Mouse (Mus musculus) heart, adult 11 months (tissue): ENCODE measurements at regions not wholly inside any gene's neighbourhood (a gene's known extent, or its start where the extent isn't known, plus 50 kb on each side); places are given as distances from the start of the nearest gene placed in this dataset.

Experiments used
- DNase-seq: peaks from one replicate; pipeline ENCODE4 v3.0.0; 2022

GRCm38 (mm10) chr14:98477416-98477815 is 307.9 kb upstream of the Dach1 start:
- peak; percentile 39 for DNase-seq

DNA sequence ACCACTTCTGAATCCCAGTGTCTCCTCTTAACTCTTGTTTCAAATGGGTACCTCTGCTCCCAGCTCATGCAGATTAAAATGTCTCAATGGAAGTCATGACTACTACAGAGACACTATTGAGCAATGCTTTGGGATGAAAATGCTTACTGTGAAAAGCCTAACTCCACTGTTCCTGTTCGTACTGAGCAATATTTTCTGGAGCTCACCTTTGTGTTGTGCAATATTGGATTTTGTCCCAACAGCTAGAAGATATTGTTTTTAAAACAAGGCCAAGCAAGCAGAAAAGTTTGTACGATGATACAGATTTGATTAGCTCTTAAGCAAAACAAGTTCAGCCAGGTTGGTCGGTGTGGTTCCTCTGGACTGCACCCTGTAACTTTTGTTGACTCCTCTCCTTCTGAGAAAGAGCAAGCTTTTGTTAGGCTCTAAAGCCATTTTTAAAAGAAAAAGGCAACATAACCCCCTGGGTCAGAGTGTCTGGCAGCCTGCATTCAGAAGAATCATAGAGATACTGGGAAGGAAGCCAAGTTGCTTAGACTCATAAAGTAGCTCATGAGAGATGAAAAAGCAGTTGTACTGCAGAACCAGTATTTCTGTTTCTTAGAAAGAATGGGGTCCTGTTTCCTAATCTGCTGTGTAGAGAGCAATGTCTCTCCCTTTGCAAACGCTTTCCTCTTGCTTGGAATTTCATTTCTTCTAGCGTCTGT is 302.4 kb upstream of the Dach1 start:
- DNase-seq = no peak

GRCm38 (mm10) chr14:98454461-98454860 is 284.9 kb upstream of the Dach1 start:
- DNase-seq = no peak

- DNase-seq = no peak
Observed at GRCm38 (mm10) chr14:98452191-98452590, 282.6 kb upstream of the Dach1 start.

GRCm38 (mm10) chr14:98449568-98449967 is 280.0 kb upstream of the Dach1 start:
- DNase-seq = no peak

- no peak for DNase-seq
Observed at GRCm38 (mm10) chr14:98442411-98442810, 272.8 kb upstream of the Dach1 start.

DNA sequence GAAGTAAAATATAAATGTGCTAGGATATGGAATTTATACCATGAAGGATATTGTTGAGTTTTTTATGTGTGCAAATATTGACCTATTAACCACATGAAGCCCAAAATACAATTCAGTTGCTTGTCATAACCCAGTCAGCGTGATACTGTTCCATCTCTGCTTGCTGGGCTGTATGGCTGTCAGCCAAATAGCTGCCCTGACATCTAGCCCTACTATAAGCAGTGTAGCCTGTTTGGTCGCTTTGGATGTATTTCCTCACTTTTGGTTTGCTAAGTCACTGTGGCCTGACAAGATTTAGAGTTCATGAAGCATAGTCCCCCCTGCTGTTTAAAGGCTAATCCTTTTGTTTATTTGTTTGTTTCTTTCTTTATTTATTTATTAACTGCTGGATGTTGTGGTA is 272.4 kb upstream of the Dach1 start:
- no peak for DNase-seq

DNA sequence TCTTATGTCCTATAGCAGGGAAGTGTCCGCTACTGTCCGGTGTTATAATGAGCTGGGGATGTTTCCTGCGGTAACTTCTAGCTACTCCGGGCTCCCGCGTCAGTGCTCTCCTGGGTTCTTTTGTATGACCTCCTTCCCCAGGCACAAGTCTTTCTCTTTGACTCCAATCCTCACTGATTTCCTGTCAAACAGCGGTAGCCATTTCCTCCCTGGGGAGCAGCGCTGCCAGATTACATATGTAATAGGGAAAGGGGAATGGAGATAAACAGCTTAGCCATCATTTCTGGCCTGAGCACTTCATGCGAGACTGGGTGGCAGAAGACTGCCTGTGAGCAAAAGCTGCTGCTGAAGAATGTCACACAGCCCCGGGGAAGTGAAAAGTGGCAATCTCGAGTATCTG is 262.4 kb upstream of the Dach1 start:
- DNase-seq = peak; percentile 88

DNA sequence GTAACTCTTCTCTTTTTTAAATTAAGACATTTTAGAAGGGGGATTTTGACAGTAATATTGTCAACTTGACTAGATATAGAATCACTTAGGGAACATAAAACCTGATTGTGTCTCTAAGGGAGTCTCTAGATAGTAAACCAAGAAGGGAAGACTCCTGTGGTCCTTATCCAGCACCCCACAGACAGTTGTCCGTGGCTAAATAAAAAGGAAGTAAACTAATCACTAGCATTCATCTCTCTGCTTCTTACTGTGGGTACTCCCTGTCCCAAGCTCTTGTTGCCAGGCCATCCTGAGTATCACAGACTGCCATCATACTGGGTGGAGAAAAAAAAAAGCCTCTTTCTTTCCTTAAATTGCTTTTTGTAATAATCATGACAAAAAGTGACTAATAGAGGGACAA is 248.2 kb upstream of the Dach1 start:
- DNase-seq = no peak

DNA sequence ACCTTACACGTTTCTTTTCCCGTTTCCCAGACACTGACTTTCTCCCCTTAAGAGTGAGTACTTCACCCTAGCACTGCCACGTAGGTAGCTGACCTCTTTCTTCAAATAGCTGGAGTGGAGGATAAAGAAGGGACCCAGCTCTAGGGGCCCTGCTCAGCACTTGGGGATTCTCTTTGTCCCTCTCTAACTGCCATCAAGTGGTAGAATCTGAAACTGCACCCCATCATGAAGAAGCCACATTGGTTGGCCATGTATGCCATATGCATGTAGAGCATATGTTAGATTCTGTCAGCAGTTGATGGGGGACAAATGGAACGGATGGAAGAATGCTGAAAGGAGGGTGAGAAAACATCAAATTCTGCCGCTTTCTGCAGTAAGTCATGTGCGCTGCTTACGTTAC is 244.6 kb upstream of the Dach1 start:
- DNase-seq = no peak

DNA sequence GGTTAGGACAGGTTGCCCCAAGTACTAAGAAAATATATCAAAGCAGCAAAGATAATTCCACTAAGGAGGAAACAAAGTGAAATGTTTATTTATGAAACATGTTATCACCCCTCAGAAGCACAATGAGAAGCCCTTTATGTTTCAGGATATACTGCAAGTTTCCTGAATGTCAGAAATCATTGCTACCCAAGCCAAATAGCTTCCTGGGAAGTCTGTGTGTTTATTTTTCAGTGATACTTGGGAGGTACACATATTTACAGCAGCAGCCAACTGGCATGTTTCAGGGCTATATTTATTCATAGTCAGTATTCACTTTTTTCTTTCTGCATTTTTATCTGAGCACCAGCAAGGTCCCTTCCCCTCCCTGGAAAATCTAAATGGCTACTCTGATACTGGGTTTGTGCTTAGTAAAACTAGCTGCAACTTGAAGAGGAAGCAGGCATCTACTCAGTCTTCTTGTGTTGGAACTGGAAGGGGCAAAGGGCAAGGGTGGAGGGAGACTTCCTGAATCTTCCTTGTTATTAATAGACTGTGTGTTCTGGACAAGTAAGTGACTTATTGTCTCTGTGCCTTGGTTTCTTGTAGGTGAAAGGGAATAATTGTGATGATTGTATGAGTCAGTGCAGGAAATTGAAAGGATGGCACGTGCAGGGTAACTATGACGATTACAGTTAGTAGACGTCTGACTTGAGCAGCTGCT is 236.5 kb upstream of the Dach1 start:
- DNase-seq = peak; percentile 71

DNA sequence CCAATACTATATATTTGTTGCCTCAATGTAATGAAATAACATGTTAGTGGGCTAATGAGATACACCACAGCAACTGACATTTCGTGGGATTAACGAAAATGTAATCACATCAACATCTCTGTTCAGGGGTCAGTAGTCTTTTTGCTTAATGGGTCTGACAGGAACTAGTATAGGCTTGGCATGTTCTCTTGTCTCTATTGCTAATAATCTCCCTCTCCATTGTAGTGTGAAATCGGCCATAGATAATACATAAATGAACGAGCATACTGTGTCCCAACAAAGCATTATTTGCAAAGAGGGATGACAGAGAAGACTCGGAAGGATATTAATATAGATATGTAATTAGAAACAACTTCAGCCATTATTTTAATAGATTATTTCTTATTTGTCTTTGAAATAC is 234.5 kb upstream of the Dach1 start:
- no peak for DNase-seq

DNA sequence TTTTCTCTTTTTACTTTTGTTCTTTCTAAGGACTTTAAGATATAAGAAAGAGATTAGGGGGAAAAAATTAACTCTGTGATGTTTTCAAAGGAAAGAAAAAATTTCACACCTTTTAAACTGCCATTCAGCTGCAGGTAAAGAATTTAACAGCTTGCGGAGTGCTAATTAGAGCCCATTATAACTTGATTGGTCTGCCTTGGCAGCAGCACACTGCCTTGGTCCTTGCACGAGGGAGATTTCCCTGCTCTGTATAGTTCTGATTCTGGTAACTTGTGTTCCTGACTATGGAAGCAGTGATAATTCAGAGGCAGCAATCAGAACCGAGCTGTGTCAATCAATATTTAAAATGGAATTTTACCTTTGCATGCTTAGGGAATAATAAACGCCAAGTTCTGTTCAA is 218.3 kb upstream of the Dach1 start:
- no peak for DNase-seq
